Mouse (Mus musculus) liver, embryonic 14.5 days (tissue): Measurements from ENCODE around the gene Lrrtm3.

Experiments used
- CTCF ChIP-seq: IDR thresholded peaks from 2 replicates; pipeline ENCODE4 v1.5.1; 2016; ENCODE audit warnings: antibody characterized with exemption, low read depth, control low read depth
- EP300 ChIP-seq: IDR thresholded peaks from 2 replicates; pipeline ENCODE4 v1.6.1; 2016; ENCODE audit warnings: antibody characterized with exemption, low read depth

DNA sequence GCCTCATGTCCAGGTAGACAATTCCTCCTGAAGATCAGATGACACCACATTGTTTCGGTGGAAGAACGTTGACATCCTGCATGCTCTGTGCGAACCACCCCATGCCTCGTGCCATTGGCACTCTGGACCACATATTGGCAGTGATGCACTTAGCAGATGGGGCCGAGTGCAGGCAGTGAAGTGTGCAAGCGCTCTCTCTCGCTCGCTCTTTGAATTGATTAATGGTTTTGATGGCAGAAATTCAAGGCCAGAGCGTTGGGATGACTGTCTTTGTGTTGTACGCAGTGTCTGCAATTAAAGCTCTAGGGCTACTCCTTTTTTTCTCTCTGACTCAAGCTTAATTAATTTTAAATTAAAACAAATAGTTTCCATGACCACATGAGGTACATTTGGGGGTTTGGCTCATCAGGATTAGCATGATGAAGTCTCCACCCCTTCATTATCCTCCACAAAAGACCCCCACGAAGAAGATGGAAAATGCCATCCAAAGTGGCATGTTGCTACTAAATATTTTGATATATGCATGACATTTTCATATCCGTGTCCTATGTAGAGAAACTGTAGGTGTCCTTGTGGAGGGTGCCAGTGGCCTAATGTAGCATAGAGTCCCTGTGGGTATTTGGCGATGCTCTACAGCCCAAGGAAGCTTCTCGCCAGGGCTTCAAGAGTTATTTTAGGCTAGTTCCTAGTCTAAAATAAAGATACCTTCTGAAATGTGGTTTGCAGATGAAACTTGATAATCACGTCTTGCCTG is 40.5 kb upstream of the Lrrtm3 start:
- no peak for TF ChIP-seq EP300
- TF ChIP-seq CTCF: no peak
